Mouse (Mus musculus) intestine, embryonic 14.5 days (tissue): ENCODE results near the gene Trp53i13. TPM values are rescaled to one million over a fixed set of nuclear protein-coding genes. Genes with fewer than 3 reads are reported as not detected.

Experiments
- ATAC-seq: fragments of 200-750 bp; cut with Nextera tagmentation; replicated peaks from 2 replicates; pipeline ENCODE4 v1.8.0; 2017; ENCODE audit warnings: low read depth, moderate number of reproducible peaks, moderate TSS enrichment, moderate library complexity; ENCODE audit not compliant: low FRiP score, low TSS enrichment
- DNase-seq: peaks from one replicate; pipeline ENCODE4 v3.0.0-alpha.2; 2018; ENCODE audit warnings: low spot score
- H3K27ac ChIP-seq: fragments of 300-500 bp; sonication (generic); 2 replicates; pipeline ENCODE4 v1.5.1; 2014; ENCODE audit warnings: low read depth, mild to moderate bottlenecking, control low read depth
- H3K27me3 ChIP-seq: fragments of 300-500 bp; sonication (generic); replicated peaks from 2 replicates; pipeline ENCODE4 v1.6.1; 2014; ENCODE audit warnings: low read length, control low read depth; ENCODE audit not compliant: control insufficient read depth, insufficient read depth
- H3K36me3 ChIP-seq: fragments of 300-500 bp; sonication (generic); 2 replicates; pipeline ENCODE4 v1.6.1; 2014; ENCODE audit warnings: low read length, control low read depth; ENCODE audit not compliant: control insufficient read depth, insufficient read depth
- H3K4me1 ChIP-seq: fragments of 300-500 bp; sonication (generic); replicated peaks from 2 replicates; pipeline ENCODE4 v1.6.1; 2014; ENCODE audit warnings: low read length, control low read depth, mixed read lengths; ENCODE audit not compliant: control insufficient read depth, insufficient read depth
- H3K4me2 ChIP-seq: fragments of 300-500 bp; sonication (generic); 2 replicates; pipeline ENCODE4 v1.6.1; 2014; ENCODE audit warnings: low read length
- H3K4me3 ChIP-seq: fragments of 300-500 bp; sonication (generic); 2 replicates; pipeline ENCODE4 v1.5.1; 2014; ENCODE audit warnings: low read depth, low read length, control low read depth, mixed read lengths
- H3K9ac ChIP-seq: fragments of 300-500 bp; sonication (generic); 2 replicates; pipeline ENCODE4 v1.6.1; 2014; ENCODE audit warnings: mild to moderate bottlenecking, low read length
- H3K9me3 ChIP-seq: fragments of 300-500 bp; sonication (generic); 2 replicates; pipeline ENCODE4 v1.6.1; 2016; ENCODE audit warnings: low read length, control low read depth; ENCODE audit not compliant: control insufficient read depth
- WGBS: fragments of 180-500 bp; shearing (Covaris S2); extraction: QIAGEN DNeasy Blood & Tissue Kit; methylation state at CpG from one replicate; pipeline ENCODE4 v1.1.7; 2014; 5-methylcytosine and 5-hydroxymethylcytosine counted together
- polyA plus RNA-seq: library from polyadenylated mRNA; unstranded; fragments of >200 nt; fragmentation: Nextera tagmentation; extraction: Ambion mirVana; gene quantifications from 2 replicates; pipeline ENCODE4 v1.2.1, GENCODE M21; 2014

Gene Trp53i13
- polyA plus RNA-seq, 1 experiment from 2014 or later: 32.5 TPM

- H3K36me3 ChIP-seq: peaks cover 87% of the 10 kb centered on the region
- 68% methylated on average over 3 of the region's 3 CpGs for WGBS
- no peak for ATAC-seq
- no peak for DNase-seq
- no peak overlapping the region for H3K9ac ChIP-seq
- H3K27me3 ChIP-seq: no peaks in the 10 kb centered on the region
- H3K27ac ChIP-seq: no peak overlapping the region
- no peaks in the 10 kb centered on the region for H3K9me3 ChIP-seq
- H3K4me2 ChIP-seq: no peak overlapping the region
- H3K4me1 ChIP-seq: peaks cover 4% of the 10 kb centered on the region
- no peak overlapping the region for H3K4me3 ChIP-seq
Measured at GRCm38 (mm10) chr11:77503511-77503910, 12.3 kb downstream of the Trp53i13 start.

GRCm38 (mm10) chr11:77502481-77502880 is 13.3 kb downstream of the Trp53i13 start:
- DNase-seq (no peak), ATAC-seq (no peak)
- Histone ChIP-seq H3K9ac (no peak overlapping the region), H3K4me3 (no peak overlapping the region), H3K9me3 (no peaks in the 10 kb centered on the region), H3K4me2 (no peak overlapping the region), H3K4me1 (peaks cover 2% of the 10 kb centered on the region), H3K27ac (no peak overlapping the region), H3K36me3 (peaks cover 85% of the 10 kb centered on the region), H3K27me3 (no peaks in the 10 kb centered on the region)
- WGBS: 79% methylated on average over 6 of the region's 6 CpGs

GRCm38 (mm10) chr11:77501971-77502370 is 13.8 kb downstream of the Trp53i13 start:
- WGBS: 93% methylated on average over 4 of the region's 4 CpGs

GRCm38 (mm10) chr11:77501392-77501791 is 14.4 kb downstream of the Trp53i13 start:
- DNase-seq (peak; percentile 84), ATAC-seq (no peak)
- peaks cover 10% of the 10 kb centered on the region for H3K4me1 ChIP-seq
- H3K9ac ChIP-seq: no peak overlapping the region
- H3K27ac ChIP-seq: no peak overlapping the region
- H3K4me3 ChIP-seq: no peak overlapping the region
- H3K27me3 ChIP-seq: no peaks in the 10 kb centered on the region
- H3K36me3 ChIP-seq: peaks cover 74% of the 10 kb centered on the region
- 20% methylated on average over 5 of the region's 5 CpGs for WGBS
- no peak overlapping the region for H3K4me2 ChIP-seq
- H3K9me3 ChIP-seq: no peaks in the 10 kb centered on the region

More at GRCm38 (mm10) chr11:77501971-77502370, 13.8 kb downstream of the Trp53i13 start:
- peaks cover 8% of the 10 kb centered on the region for H3K4me1 ChIP-seq
- H3K36me3 ChIP-seq: peaks cover 80% of the 10 kb centered on the region
- no peak overlapping the region for H3K4me3 ChIP-seq
- DNase-seq (no peak), ATAC-seq (no peak)
- H3K4me2 ChIP-seq: no peak overlapping the region
- H3K27ac ChIP-seq: no peak overlapping the region
- H3K9ac ChIP-seq: no peak overlapping the region
- no peaks in the 10 kb centered on the region for H3K9me3 ChIP-seq
- H3K27me3 ChIP-seq: no peaks in the 10 kb centered on the region

GRCm38 (mm10) chr11:77500361-77501325 is 15.1 kb downstream of the Trp53i13 start:
- H3K27ac ChIP-seq: no peak overlapping the region
- no peaks in the 10 kb centered on the region for H3K27me3 ChIP-seq
- H3K9ac ChIP-seq: no peak overlapping the region
- no peak overlapping the region for H3K4me3 ChIP-seq
- 82% methylated on average over 17 of the region's 17 CpGs for WGBS
- H3K4me1 ChIP-seq: peaks cover 15% of the 10 kb centered on the region
- ATAC-seq (no peak), DNase-seq (no peak)
- peaks cover 66% of the 10 kb centered on the region for H3K36me3 ChIP-seq
- no peaks in the 10 kb centered on the region for H3K9me3 ChIP-seq
- no peak overlapping the region for H3K4me2 ChIP-seq

- Histone ChIP-seq H3K36me3 (peaks cover 53% of the 10 kb centered on the region), H3K9me3 (no peaks in the 10 kb centered on the region)
- no peak for DNase-seq
Measured at GRCm38 (mm10) chr11:77499354-77499753, 16.4 kb downstream of the Trp53i13 start.

GRCm38 (mm10) chr11:77498261-77499139 is 17.3 kb downstream of the Trp53i13 start:
- Histone ChIP-seq H3K36me3 (peaks cover 45% of the 10 kb centered on the region), H3K4me2 (no peak overlapping the region), H3K27ac (peak overlapping the region; percentile 39; the same call in 1 of the 2 replicates), H3K9me3 (no peaks in the 10 kb centered on the region), H3K9ac (no peak overlapping the region), H3K27me3 (no peaks in the 10 kb centered on the region), H3K4me3 (no peak overlapping the region), H3K4me1 (peaks cover 32% of the 10 kb centered on the region)
- ATAC-seq: no peak
- no peak for DNase-seq
- WGBS: 71% methylated on average over 12 of the region's 12 CpGs

More at GRCm38 (mm10) chr11:77499354-77499753, 16.4 kb downstream of the Trp53i13 start:
- H3K9ac ChIP-seq: no peak overlapping the region
- 94% methylated on average over 7 of the region's 7 CpGs for WGBS
- ATAC-seq: no peak
- H3K27me3 ChIP-seq: no peaks in the 10 kb centered on the region
- H3K4me2 ChIP-seq: no peak overlapping the region
- no peak overlapping the region for H3K4me3 ChIP-seq
- H3K4me1 ChIP-seq: peaks cover 28% of the 10 kb centered on the region
- H3K27ac ChIP-seq: no peak overlapping the region

GRCm38 (mm10) chr11:77497851-77498250 is 17.9 kb downstream of the Trp53i13 start:
- Histone ChIP-seq H3K9ac (no peak overlapping the region), H3K4me3 (no peak overlapping the region), H3K36me3 (peaks cover 38% of the 10 kb centered on the region), H3K4me2 (no peak overlapping the region), H3K4me1 (peaks cover 32% of the 10 kb centered on the region), H3K27me3 (no peaks in the 10 kb centered on the region), H3K27ac (peak overlapping the region; percentile 39; the same call in 1 of the 2 replicates), H3K9me3 (no peaks in the 10 kb centered on the region)
- no peak for DNase-seq
- 49% methylated on average over 4 of the region's 4 CpGs for WGBS
- no peak for ATAC-seq
